Mouse (Mus musculus) adrenal gland, postnatal 4 days (tissue): ENCODE measurements at regions not wholly inside any gene's neighbourhood (a gene's known extent, or its start where the extent isn't known, plus 50 kb on each side); places are given as distances from the start of the nearest gene placed in this dataset.

ENCODE experiments used
- DNase-seq, 2 experiments: peaks; one replicate each; pipeline ENCODE4 v3.0.0; 2021 to 2022; ENCODE audit warnings: low spot score in 2 of 2, mixed read lengths in 2 of 2

GRCm38 (mm10) chr4:142658156-142658555 is 419.0 kb upstream of the Kazn start:
- DNase-seq = no peak

- no peak for DNase-seq
Measured at GRCm38 (mm10) chr4:142641069-142641468, 401.9 kb upstream of the Kazn start.

- no peak for DNase-seq
Measured at GRCm38 (mm10) chr4:142639340-142639733, 400.1 kb upstream of the Kazn start.

- DNase-seq = no peak
Measured at GRCm38 (mm10) chr4:142638733-142639339, 399.6 kb upstream of the Kazn start.

GRCm38 (mm10) chr4:142638057-142638456 is 398.9 kb upstream of the Kazn start:
- DNase-seq = no peak

GRCm38 (mm10) chr4:142634398-142634797 is 395.2 kb upstream of the Kazn start:
- no peak for DNase-seq

- DNase-seq = no peak
Measured at GRCm38 (mm10) chr4:142633667-142634350, 394.6 kb upstream of the Kazn start.

- DNase-seq = no peak
Measured at GRCm38 (mm10) chr4:142626503-142627194, 387.4 kb upstream of the Kazn start.

GRCm38 (mm10) chr4:142625456-142625855 is 386.3 kb upstream of the Kazn start:
- no peak for DNase-seq

GRCm38 (mm10) chr4:142622151-142622861 is 383.1 kb upstream of the Kazn start:
- DNase-seq = no peak

GRCm38 (mm10) chr4:142619396-142619795 is 380.2 kb upstream of the Kazn start:
- DNase-seq = no peak

- DNase-seq = no peak
Measured at GRCm38 (mm10) chr4:142618770-142619169, 379.6 kb upstream of the Kazn start.

- peak in 1 of 2 experiments; percentile 7 for DNase-seq
Measured at GRCm38 (mm10) chr4:142617676-142618075, 378.5 kb upstream of the Kazn start.

- no peak for DNase-seq
Measured at GRCm38 (mm10) chr4:142616901-142617300, 377.7 kb upstream of the Kazn start.

GRCm38 (mm10) chr4:142605098-142605497 is 365.9 kb upstream of the Kazn start:
- no peak for DNase-seq

- no peak for DNase-seq
Measured at GRCm38 (mm10) chr4:142597214-142597613, 358.0 kb upstream of the Kazn start.

- no peak for DNase-seq
Measured at GRCm38 (mm10) chr4:142589084-142589741, 350.0 kb upstream of the Kazn start.

GRCm38 (mm10) chr4:142588418-142589083 is 349.4 kb upstream of the Kazn start:
- no peak for DNase-seq

- no peak for DNase-seq
Measured at GRCm38 (mm10) chr4:142587345-142588035, 348.3 kb upstream of the Kazn start.

- no peak for DNase-seq
Measured at GRCm38 (mm10) chr4:142578536-142578935, 339.3 kb upstream of the Kazn start.
